Mouse (Mus musculus): ENCODE measurements around the gene Gm5891. TPM values are rescaled to one million over a fixed set of nuclear protein-coding genes. Genes with fewer than 3 reads are reported as not detected.

Gm5891 gene
- not detected for polyA plus RNA-seq (2014; fragmentation: Illumina TruSeq; extraction: RNeasy Lipid Tissue Mini Kit (QIAGEN cat#74804); ENCODE audit: low replicate concordance)

GRCm38 (mm10) chr7:21921191-21921590, at the start of gene Gm5891:
Gene Gm5891 (minus strand): TSS chr7:21921291.

Other genes with a start within 250 kb of the Gm5891 start
- not detected for gene Gm4175, start 159.8 kb downstream of the Gm5891 start, polyA plus RNA-seq (2014; fragmentation: Illumina TruSeq; extraction: RNeasy Lipid Tissue Mini Kit (QIAGEN cat#74804); ENCODE audit: low replicate concordance)
- gene Gm4177, start 124.6 kb downstream of the Gm5891 start, polyA plus RNA-seq (2014; fragmentation: Illumina TruSeq; extraction: RNeasy Lipid Tissue Mini Kit (QIAGEN cat#74804); ENCODE audit: low replicate concordance): not detected
- not detected for gene Vmn1r135, start 88.9 kb downstream of the Gm5891 start, polyA plus RNA-seq (2014; fragmentation: Illumina TruSeq; extraction: RNeasy Lipid Tissue Mini Kit (QIAGEN cat#74804); ENCODE audit: low replicate concordance)
- gene Gm5725, start 77.0 kb downstream of the Gm5891 start, polyA plus RNA-seq (2014; fragmentation: Illumina TruSeq; extraction: RNeasy Lipid Tissue Mini Kit (QIAGEN cat#74804); ENCODE audit: low replicate concordance): not detected
- not detected for gene Vmn1r137, start 73.3 kb upstream of the Gm5891 start, polyA plus RNA-seq (2014; fragmentation: Illumina TruSeq; extraction: RNeasy Lipid Tissue Mini Kit (QIAGEN cat#74804); ENCODE audit: low replicate concordance)
- not detected for gene Vmn1r138, start 107.6 kb upstream of the Gm5891 start, polyA plus RNA-seq (2014; fragmentation: Illumina TruSeq; extraction: RNeasy Lipid Tissue Mini Kit (QIAGEN cat#74804); ENCODE audit: low replicate concordance)
- gene Gm6176, start 135.0 kb upstream of the Gm5891 start, polyA plus RNA-seq (2014; fragmentation: Illumina TruSeq; extraction: RNeasy Lipid Tissue Mini Kit (QIAGEN cat#74804); ENCODE audit: low replicate concordance): not detected
- gene Vmn1r139, start 147.8 kb upstream of the Gm5891 start, polyA plus RNA-seq (2014; fragmentation: Illumina TruSeq; extraction: RNeasy Lipid Tissue Mini Kit (QIAGEN cat#74804); ENCODE audit: low replicate concordance): not detected
- not detected for gene Gm16451, start 197.0 kb upstream of the Gm5891 start, polyA plus RNA-seq (2014; fragmentation: Illumina TruSeq; extraction: RNeasy Lipid Tissue Mini Kit (QIAGEN cat#74804); ENCODE audit: low replicate concordance)
- gene Gm10666, start 213.4 kb upstream of the Gm5891 start, polyA plus RNA-seq (2014; fragmentation: Illumina TruSeq; extraction: RNeasy Lipid Tissue Mini Kit (QIAGEN cat#74804); ENCODE audit: low replicate concordance): not detected
- not detected for gene Vmn1r142, start 242.7 kb upstream of the Gm5891 start, polyA plus RNA-seq (2014; fragmentation: Illumina TruSeq; extraction: RNeasy Lipid Tissue Mini Kit (QIAGEN cat#74804); ENCODE audit: low replicate concordance)